Mouse (Mus musculus) limb, embryonic 14.5 days (tissue): ENCODE data around the gene Sspo. TPM values are rescaled to one million over a fixed set of nuclear protein-coding genes. Genes with fewer than 3 reads are reported as not detected.
A peak's percentile ranks its signal among the peaks of the same experiment; 100 is the strongest.
"Not testable (repeated sequence)": the region's sequence is repeated elsewhere in the genome, so short reads cannot be mapped to it uniquely, and the experiment has no call there.

ENCODE experiments used
- ATAC-seq: fragments of 200-750 bp; cut with Nextera tagmentation; 2 replicates; pipeline ENCODE4 v1.8.0; 2017; ENCODE audit warnings: low read depth, moderate number of reproducible peaks, moderate TSS enrichment; ENCODE audit not compliant: low FRiP score
- DNase-seq: peaks from one replicate; pipeline ENCODE4 v3.0.0-alpha.2; 2015; ENCODE audit warnings: low spot score
- H3K27ac ChIP-seq: fragments of 300-500 bp; sonication (generic); replicated peaks from 2 replicates; pipeline ENCODE4 v1.5.1; 2014; ENCODE audit warnings: low read depth, mild to moderate bottlenecking, low read length, moderate library complexity, mixed read lengths
- H3K27me3 ChIP-seq: fragments of 300-500 bp; sonication (generic); 2 replicates; pipeline ENCODE4 v1.6.1; 2014; ENCODE audit warnings: low read length, mixed read lengths; ENCODE audit not compliant: control insufficient read depth, insufficient read depth
- H3K36me3 ChIP-seq: fragments of 300-500 bp; sonication (generic); 2 replicates; pipeline ENCODE4 v1.6.1; 2014; ENCODE audit warnings: mild to moderate bottlenecking, low read length, moderate library complexity, mixed read lengths; ENCODE audit not compliant: control insufficient read depth, insufficient read depth
- H3K4me1 ChIP-seq: fragments of 300-500 bp; sonication (generic); 2 replicates; pipeline ENCODE4 v1.6.1; 2014; ENCODE audit warnings: antibody characterized with exemption, low read length, mixed read lengths; ENCODE audit not compliant: control insufficient read depth, insufficient read depth
- H3K4me2 ChIP-seq: fragments of 300-500 bp; sonication (generic); replicated peaks from 2 replicates; pipeline ENCODE4 v1.6.1; 2014; ENCODE audit warnings: low read depth, mild to moderate bottlenecking, low read length, moderate library complexity; ENCODE audit not compliant: severe bottlenecking
- H3K4me3 ChIP-seq: fragments of 300-500 bp; sonication (generic); replicated peaks from 2 replicates; pipeline ENCODE4 v1.5.1; 2014; ENCODE audit warnings: low read length
- H3K9ac ChIP-seq: fragments of 300-500 bp; sonication (generic); 2 replicates; pipeline ENCODE4 v1.6.1; 2014; ENCODE audit warnings: mild to moderate bottlenecking, low read depth, low read length, moderate library complexity; ENCODE audit not compliant: severe bottlenecking
- H3K9me3 ChIP-seq: fragments of 300-500 bp; sonication (generic); 2 replicates; pipeline ENCODE4 v1.6.1; 2016; ENCODE audit warnings: low read length; ENCODE audit not compliant: control insufficient read depth
- POLR2A ChIP-seq: fragments of 200-500 bp; IDR thresholded peaks from 2 replicates; pipeline ENCODE4 v1.8.0; 2012; ENCODE audit warnings: inconsistent platforms, mild to moderate bottlenecking, moderate library complexity, borderline replicate concordance; ENCODE audit not compliant: insufficient read depth, insufficient read length; ENCODE audit errors: extremely low read depth
- WGBS: fragments of 180-500 bp; shearing (Covaris S2); extraction: QIAGEN DNeasy Blood & Tissue Kit; methylation state at CpG from one replicate; pipeline ENCODE4 v1.1.7; 2014; 5-methylcytosine and 5-hydroxymethylcytosine counted together
- polyA plus RNA-seq, 2 experiments: library from polyadenylated mRNA; depleted of rRNA in 1 of 2; stranded (reverse) in 1 of 2; unstranded in 1 of 2; fragments of >200 nt; fragmentation: Nextera tagmentation in 1 of 2; extraction: Ambion mirVana in 1 of 2; gene quantifications; 2 replicates each; pipeline versions ENCODE4 v1.2.1 to v1.2.3; 2012 to 2014

The Sspo gene
- polyA plus RNA-seq, 2 experiments: 0.07 to 1.2 TPM

DNA sequence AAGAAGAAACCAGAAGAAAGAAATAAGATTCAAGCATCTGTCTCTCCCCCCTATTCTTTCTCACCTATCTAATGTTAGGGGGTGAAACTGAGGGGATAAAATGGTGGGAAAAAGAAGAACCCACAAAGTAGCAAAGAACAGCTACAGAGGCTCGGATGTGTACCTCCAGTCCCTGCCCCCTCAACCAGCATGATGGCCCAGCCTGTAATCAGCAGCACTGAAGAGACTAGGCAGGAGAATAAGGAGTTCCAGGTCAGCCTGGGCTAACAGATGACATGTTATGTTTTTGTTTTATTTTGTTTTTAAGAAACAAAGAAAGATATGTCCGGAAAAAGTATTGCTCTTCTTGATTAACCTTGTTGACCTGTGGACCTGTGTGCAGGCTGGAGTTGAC, 55.8 kb downstream of the Sspo start:
- TF ChIP-seq POLR2A: no peak
- H3K4me2 ChIP-seq: peak overlapping the region; percentile 81
- peak overlapping the region; percentile 51; the same call in 1 of the 2 replicates for H3K4me3 ChIP-seq
- DNase-seq: no peak
- H3K9me3 ChIP-seq: no peaks in the 10 kb centered on the region
- 7% methylated on average over 2 of the region's 2 CpGs for WGBS
- H3K36me3 ChIP-seq: peaks cover 7% of the 10 kb centered on the region; the same call in 1 of the 2 replicates
- H3K27me3 ChIP-seq: no peaks in the 10 kb centered on the region
- peak; percentile 35; the same call in 1 of the 2 replicates for ATAC-seq
- H3K27ac ChIP-seq: no peak overlapping the region
- H3K9ac ChIP-seq: no peak overlapping the region
- H3K4me1 ChIP-seq: peaks cover 8% of the 10 kb centered on the region; the same call in 1 of the 2 replicates

GRCm38 (mm10) chr6:48504241-48504854, 56.3 kb downstream of the Sspo start:
- H3K27me3 ChIP-seq: no peaks in the 10 kb centered on the region
- H3K27ac ChIP-seq: peak overlapping the region; percentile 40; the same call in 1 of the 2 replicates
- WGBS: under 1% methylated on average over 26 of the region's 26 CpGs
- peak overlapping the region; percentile 51 for H3K4me3 ChIP-seq
- H3K9ac ChIP-seq: peak overlapping the region; percentile 70
- ATAC-seq (peak; percentile 95), DNase-seq (peak; percentile 88)
- TF ChIP-seq POLR2A: peak; percentile 77; the same call in 1 of the 2 replicates
- H3K4me2 ChIP-seq: peak overlapping the region; percentile 81
- no peaks in the 10 kb centered on the region for H3K9me3 ChIP-seq
- peaks cover 12% of the 10 kb centered on the region; the same call in 1 of the 2 replicates for H3K36me3 ChIP-seq
- H3K4me1 ChIP-seq: peaks cover 8% of the 10 kb centered on the region; the same call in 1 of the 2 replicates

- Histone ChIP-seq H3K4me1 (peaks cover 8% of the 10 kb centered on the region; the same call in 1 of the 2 replicates), H3K27ac (no peak overlapping the region), H3K4me3 (no peak overlapping the region), H3K27me3 (no peaks in the 10 kb centered on the region), H3K4me2 (no peak overlapping the region), H3K9ac (no peak overlapping the region), H3K36me3 (peaks cover 36% of the 10 kb centered on the region), H3K9me3 (no peaks in the 10 kb centered on the region)
- TF ChIP-seq POLR2A: no peak
- DNase-seq (no peak), ATAC-seq (no peak)
- 76% methylated on average over 4 of the region's 4 CpGs for WGBS
These were observed 60.1 kb downstream of the Sspo start for GRCm38 (mm10) chr6:48508087-48508486.

DNA sequence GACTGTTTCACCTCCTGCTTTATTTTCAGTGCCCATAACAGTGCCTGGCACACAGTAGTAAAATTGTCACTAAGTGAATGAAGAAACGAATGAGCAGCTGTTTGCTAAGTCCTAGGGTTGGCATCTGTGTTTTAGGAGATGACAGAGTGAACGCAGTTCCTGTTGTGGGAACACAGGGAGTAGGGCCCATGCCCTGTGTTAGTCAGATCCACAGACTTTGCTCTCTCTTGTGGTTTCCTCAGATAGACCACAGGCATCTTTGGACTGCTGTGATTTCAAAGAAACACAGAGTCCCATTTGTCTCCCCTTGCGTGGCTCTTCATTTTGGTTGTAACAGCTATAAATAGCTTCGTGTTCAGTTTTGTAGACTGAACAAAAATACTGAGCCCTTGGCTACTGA, 62.4 kb downstream of the Sspo start:
- peaks cover 59% of the 10 kb centered on the region for H3K36me3 ChIP-seq
- WGBS: 77% methylated on average over 4 of the region's 4 CpGs
- peaks cover 3% of the 10 kb centered on the region; the same call in 1 of the 2 replicates for H3K4me1 ChIP-seq
- DNase-seq (no peak), ATAC-seq (no peak)
- no peak overlapping the region for H3K4me2 ChIP-seq
- H3K9ac ChIP-seq: no peak overlapping the region
- no peak for TF ChIP-seq POLR2A
- H3K27ac ChIP-seq: no peak overlapping the region
- H3K4me3 ChIP-seq: no peak overlapping the region
- no peaks in the 10 kb centered on the region for H3K27me3 ChIP-seq
- H3K9me3 ChIP-seq: no peaks in the 10 kb centered on the region

DNA sequence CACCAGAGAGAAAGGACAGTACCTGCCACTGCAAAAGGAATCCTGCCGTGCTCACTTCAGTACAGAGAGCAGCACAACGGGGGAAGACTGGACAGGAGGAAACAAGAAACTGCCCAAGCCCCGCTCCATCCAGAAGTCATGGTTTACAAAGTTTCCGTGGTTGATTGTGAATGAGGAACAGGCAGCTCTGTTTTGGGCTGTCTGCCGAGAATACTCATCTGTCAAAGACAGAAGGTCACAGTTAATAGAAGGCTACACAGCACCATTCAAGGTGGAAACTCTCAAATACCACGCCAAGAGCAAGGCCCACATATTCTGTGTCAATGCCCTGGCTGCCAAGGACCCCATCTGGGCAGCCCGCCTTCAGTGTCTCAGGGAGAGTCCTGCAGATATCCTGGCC, 63.8 kb downstream of the Sspo start:
- H3K9me3 ChIP-seq: no peaks in the 10 kb centered on the region
- no peak overlapping the region for H3K4me2 ChIP-seq
- H3K9ac ChIP-seq: no peak overlapping the region
- peaks cover 73% of the 10 kb centered on the region for H3K36me3 ChIP-seq
- no peak for TF ChIP-seq POLR2A
- H3K4me1 ChIP-seq: no peaks in the 10 kb centered on the region
- no peaks in the 10 kb centered on the region for H3K27me3 ChIP-seq
- H3K27ac ChIP-seq: no peak overlapping the region
- H3K4me3 ChIP-seq: no peak overlapping the region
- ATAC-seq (no peak), DNase-seq (no peak)
- WGBS: 86% methylated on average over 7 of the region's 7 CpGs

DNA sequence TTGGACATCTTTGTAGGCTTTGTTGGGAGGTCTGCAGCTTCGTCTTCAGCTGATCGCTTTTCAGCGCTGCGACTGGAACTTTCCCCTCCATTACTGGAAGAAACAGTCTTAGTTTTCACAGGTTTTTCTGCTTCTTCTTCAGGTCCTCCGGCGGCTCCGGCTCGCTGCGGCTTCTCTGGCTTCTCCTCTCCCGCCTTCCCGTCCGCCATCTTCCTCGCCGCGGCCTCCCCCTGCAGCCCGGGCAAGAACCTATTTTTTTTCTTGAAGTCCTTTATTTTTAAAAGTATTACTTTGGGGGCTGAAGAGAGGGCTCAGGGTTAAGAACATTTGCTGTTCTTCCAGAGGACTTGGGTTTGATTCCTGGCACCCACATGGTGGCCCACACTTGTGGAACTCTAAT, 76.9 kb downstream of the Sspo start:
- H3K4me3 ChIP-seq, H3K4me1 ChIP-seq, H3K4me2 ChIP-seq, DNase-seq, H3K9me3 ChIP-seq, H3K9ac ChIP-seq, ATAC-seq, H3K27me3 ChIP-seq, H3K27ac ChIP-seq: not testable (repeated sequence)
- 96% methylated on average over 14 of the region's 16 CpGs for WGBS
- peaks cover 27% of the 10 kb centered on the region for H3K36me3 ChIP-seq
